Mouse (Mus musculus) liver, embryonic 14.5 days (tissue): ENCODE results near the gene Pip4k2c.

ENCODE experiments used
- CTCF ChIP-seq: IDR thresholded peaks from 2 replicates; pipeline ENCODE4 v1.5.1; 2016; ENCODE audit warnings: antibody characterized with exemption, low read depth, control low read depth
- EP300 ChIP-seq: IDR thresholded peaks from 2 replicates; pipeline ENCODE4 v1.6.1; 2016; ENCODE audit warnings: antibody characterized with exemption, low read depth

DNA sequence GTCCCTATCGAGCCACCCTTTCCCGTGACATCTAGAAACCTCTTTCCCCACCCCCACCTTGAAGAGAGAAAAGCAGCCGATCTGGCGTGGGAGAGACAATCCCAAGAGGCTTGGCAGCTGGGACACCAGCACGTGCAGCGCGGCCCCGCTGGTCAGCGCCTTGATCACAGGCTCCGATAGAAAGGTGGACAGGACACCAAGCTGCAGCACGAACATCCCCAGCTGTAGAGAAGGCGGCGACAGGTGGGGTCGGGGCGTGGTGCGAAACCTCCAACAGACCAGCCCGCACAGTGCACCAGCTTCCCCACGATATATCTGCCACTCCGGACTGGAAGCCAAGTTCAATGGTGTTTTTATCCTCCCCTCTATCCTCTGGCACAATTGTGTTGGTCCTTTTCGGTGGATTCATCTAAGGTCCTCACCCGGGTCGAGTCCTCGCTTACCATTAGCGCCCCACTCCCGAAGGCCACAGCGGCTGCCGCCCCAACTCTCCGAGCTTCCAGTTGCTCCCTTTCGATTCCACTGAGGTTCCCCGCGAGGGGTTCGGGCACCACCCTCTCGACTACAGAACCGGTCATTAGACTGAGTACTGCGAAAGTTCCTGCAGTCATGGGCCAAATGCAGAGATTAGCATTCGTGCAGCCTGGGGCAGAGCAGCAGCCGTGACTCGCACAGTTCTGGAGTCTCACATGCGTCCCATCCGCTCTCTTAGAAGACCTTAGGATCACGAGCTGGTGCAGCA is 32.9 kb downstream of the Pip4k2c start:
- TF ChIP-seq CTCF, result no peak
- no peak for TF ChIP-seq EP300
